Mouse (Mus musculus) Patski (cell line): ENCODE measurements around the gene Ccdc117. TPM values are rescaled to one million over a fixed set of nuclear protein-coding genes. Genes with fewer than 3 reads are reported as not detected.
"Not testable (repeated sequence)": the region's sequence is repeated elsewhere in the genome, so short reads cannot be mapped to it uniquely, and the experiment has no call there.

ENCODE experiments used
- ATAC-seq: fragments of 100-300 bp; one replicate; pipeline ENCODE4 v1.8.0; 2021
- CTCF ChIA-PET: fragments of 350-600 bp; sonication (Branson Sonifier 250); formaldehyde crosslinking; loops from one replicate; lab custom pipeline; 2022; ENCODE audit warnings: inconsistent platforms; lab: Charles Lee
- POLR2A ChIA-PET: fragments of 350-600 bp; sonication (Branson Sonifier 250); formaldehyde crosslinking; loops from one replicate; lab custom pipeline; 2022; ENCODE audit warnings: antibody characterized with exemption, inconsistent platforms; lab: Charles Lee
- DNase-seq: peaks from one replicate; pipeline ENCODE4 v3.0.0-alpha.2; 2011; ENCODE audit warnings: low read depth, low spot score
- H3K27me3 ChIP-seq: fragments of 371-371 bp; one replicate; pipeline ENCODE4 v1.5.1; 2021
- CTCF ChIP-seq: fragments of 100-300 bp; IDR thresholded peaks from one replicate; pipeline ENCODE4 v1.5.1; 2021
- in situ Hi-C: fragments of 300-500 bp; cut with MboI; formaldehyde crosslinking; loops from 3 replicates; pipeline ENCODE4 v1.11.1; 2018; ENCODE audit warnings: low pct_unique_long_range_greater_than_20kb, mixed read lengths
- polyA plus RNA-seq: library from polyadenylated mRNA; unstranded; gene quantifications from one replicate; pipeline ENCODE4 v1.2.3, GENCODE M21; 2021

The Ccdc117 gene
- polyA plus RNA-seq, 1 experiment from 2014 or later: 17.8 TPM

DNA sequence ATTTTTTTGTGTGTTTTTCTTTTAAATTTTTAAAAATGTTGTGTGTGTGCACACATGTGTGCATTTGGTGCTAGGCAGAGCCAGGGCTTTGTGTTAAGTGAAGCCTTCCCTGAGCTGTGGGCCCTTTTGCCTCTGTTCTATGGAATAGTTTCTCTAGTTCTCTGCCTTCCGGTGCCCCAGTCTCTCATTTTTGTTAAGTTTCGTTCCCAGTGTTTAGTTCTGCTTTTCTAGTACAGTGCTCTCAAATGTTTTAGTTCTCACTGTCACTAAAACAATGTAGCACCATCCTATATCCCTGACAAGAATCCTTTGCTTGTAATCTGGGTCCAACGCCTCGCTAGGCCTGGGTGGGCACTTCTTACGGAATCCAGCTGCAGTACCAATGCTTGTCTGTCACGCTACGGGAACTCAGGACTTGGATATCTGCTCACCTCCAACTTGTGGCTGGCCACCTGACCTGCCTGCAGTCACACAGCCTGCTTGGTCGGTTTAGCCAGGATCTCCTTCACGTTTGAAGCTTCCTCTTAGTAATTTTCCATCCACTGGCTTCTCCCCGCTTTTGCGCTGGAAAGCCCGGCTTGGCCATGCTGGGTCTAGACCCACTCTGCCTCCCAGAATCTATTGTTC is 29.8 kb downstream of the Ccdc117 start:
- CTCF ChIA-PET: no interaction called here
- ATAC-seq: no peak
- no peak for TF ChIP-seq CTCF
- no peak for DNase-seq
- POLR2A ChIA-PET: no interaction called here
- H3K27me3 ChIP-seq: no peaks in the 10 kb centered on the region
- in situ Hi-C loops: no loop called here

DNA sequence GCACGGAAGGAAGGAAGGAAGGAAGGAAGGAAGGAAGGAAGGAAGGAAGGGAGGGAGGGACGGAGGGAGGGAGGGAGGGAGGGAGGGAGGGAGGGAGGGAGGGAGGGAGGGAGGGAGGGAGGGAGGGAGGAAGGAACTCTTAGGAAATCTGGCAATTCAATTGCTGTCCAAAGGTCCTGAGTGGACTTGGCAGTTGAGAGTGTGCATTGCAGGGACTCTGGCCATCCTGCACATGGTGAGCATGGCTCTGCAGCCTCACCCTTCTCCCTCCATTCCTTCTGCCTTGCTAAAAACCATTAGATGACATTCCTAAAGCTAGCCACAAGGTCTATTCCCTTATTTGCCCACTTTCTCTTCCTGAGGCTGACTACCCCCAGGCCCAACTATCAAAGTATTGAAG is 31.3 kb downstream of the Ccdc117 start:
- DNase-seq, ATAC-seq, in situ Hi-C loops, POLR2A ChIA-PET, CTCF ChIA-PET, H3K27me3 ChIP-seq: not testable (repeated sequence)

DNA sequence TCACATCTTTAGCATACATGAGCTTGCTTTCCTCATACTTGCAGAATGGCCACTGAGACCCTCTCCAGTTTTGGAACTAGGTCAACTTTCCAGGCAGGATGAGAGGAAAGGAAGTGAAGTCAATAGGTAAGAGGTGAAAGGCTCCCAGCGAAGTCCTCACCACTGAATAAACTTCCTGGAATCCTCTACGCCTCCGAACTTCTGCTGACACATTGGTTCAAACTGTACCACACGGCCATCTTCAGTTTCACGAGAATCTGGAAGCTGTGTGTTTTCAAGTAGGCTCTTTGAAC is 31.9 kb downstream of the Ccdc117 start:
- TF ChIP-seq CTCF: no peak
- CTCF ChIA-PET: no interaction called here
- H3K27me3 ChIP-seq: no peaks in the 10 kb centered on the region
- POLR2A ChIA-PET: no interaction called here
- ATAC-seq (no peak), DNase-seq (no peak)
- in situ Hi-C loops: no loop called here

DNA sequence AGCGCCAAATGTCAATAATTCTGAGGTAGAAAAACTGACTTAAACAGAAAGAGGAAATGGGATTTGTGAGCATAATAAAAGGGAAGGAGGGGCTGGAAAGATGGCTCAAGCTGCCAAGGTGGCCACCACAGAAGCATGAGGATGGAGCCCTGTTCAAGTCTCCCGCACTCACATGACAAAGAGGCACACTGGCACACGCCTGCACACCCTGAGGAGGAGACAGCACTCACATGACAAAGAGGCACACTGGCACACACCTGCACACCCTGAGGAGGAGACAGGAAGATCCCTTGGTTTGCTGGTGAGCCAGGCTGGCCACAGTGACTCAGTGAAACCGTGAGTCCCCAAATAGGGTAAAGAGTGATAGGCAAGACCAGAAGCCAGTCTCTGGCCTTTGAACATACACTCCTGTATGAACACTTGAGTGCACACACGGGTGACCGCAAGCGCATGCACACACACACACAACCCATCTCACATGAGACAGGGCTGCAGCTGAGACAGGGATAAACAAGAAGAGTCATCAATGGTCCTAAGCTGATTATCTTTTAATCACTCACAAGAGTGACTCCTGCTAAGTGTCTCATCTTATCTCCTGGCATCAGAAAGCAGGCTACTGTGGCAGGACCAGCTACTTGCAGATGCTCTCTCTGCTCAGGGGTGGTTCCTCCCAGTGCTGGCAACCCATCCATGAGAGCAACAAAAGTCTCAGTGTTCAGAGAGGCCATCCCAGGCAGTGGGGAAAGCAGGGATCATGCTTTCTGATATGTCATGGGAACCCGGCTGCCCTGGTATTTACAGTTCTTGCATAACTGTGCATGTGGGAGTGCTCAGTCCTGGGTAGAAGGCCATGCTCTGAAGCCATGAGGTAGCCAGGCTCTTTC is 32.5 kb downstream of the Ccdc117 start:
- TF ChIP-seq CTCF: no peak
- in situ Hi-C loops: no loop called here
- H3K27me3 ChIP-seq: no peaks in the 10 kb centered on the region
- ATAC-seq: no peak
- POLR2A ChIA-PET: no interaction called here
- DNase-seq: no peak
- CTCF ChIA-PET: no interaction called here

DNA sequence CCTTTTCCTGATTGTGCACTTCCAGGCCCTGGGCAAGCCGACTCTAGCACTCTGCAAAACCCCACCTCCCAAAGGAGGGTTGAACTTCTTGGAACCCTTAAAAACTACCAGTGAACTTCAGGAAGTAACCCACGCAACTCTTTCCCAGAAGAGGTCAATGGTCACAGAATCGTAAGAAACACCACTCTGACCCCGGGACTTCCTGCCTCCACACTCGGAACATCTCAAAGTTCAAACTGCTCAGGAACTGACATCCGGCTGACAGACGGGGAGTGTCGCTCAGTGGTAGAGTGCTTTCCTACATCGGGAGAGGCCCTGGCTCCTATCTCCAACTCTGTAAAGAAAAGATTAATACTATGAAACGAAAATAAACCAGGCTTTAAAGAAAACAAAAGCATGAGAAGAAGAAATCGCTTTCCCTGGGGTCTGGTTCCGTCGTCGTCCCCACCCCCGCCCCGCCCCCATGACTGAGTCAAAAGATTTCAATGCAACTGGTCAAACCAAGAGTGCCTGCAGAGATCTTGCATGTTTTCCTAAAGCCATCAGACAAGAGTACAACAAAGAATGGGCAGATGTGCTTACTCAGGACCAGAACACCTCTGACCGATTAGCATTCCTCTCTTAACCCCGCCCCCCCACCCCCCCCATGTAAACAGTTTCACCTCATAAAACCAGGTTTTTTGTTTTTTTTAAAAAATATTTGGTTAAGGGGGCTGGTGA is 36.0 kb downstream of the Ccdc117 start:
- DNase-seq (no peak), ATAC-seq (no peak)
- POLR2A ChIA-PET: no interaction called here
- no peak for TF ChIP-seq CTCF
- CTCF ChIA-PET: no interaction called here
- in situ Hi-C loops: no loop called here
- no peaks in the 10 kb centered on the region for H3K27me3 ChIP-seq

DNA sequence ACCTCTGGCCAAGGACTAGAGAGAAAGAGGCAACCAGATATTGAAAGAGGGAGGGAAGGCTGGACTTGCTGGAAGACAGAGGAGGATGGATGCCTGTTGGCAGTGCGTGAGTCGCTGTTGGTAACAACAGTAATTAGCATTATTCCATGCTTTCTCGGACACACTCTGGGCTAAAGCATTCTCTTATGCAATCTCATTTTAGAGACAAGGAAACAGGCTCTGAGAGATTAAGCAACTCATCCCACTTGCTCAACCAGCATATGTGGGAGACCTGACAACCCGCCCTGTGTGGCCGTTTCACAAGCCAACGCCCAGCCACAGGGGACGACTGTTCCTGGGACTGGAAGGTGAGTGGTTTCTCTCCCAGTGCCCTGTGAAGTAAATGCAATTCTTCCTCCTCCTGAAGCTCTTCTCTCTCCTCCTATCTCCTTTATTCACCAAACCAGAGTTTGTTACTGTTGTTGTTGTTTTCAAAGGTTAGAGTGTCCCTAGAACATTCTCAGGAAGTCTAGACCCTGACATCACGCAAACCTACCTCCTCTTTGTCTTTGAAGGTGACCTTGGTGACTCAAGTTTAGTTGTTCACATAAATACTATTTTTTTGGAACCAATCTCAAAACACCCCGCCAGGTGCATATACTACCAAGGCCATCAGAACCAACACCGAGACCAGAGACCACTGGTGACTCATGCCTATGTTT is 39.5 kb downstream of the Ccdc117 start:
- no peak for TF ChIP-seq CTCF
- ATAC-seq (peak; percentile 85), DNase-seq (no peak)
- in situ Hi-C loops: no loop called here
- CTCF ChIA-PET: no interaction called here
- POLR2A ChIA-PET: no interaction called here
- no peaks in the 10 kb centered on the region for H3K27me3 ChIP-seq

DNA sequence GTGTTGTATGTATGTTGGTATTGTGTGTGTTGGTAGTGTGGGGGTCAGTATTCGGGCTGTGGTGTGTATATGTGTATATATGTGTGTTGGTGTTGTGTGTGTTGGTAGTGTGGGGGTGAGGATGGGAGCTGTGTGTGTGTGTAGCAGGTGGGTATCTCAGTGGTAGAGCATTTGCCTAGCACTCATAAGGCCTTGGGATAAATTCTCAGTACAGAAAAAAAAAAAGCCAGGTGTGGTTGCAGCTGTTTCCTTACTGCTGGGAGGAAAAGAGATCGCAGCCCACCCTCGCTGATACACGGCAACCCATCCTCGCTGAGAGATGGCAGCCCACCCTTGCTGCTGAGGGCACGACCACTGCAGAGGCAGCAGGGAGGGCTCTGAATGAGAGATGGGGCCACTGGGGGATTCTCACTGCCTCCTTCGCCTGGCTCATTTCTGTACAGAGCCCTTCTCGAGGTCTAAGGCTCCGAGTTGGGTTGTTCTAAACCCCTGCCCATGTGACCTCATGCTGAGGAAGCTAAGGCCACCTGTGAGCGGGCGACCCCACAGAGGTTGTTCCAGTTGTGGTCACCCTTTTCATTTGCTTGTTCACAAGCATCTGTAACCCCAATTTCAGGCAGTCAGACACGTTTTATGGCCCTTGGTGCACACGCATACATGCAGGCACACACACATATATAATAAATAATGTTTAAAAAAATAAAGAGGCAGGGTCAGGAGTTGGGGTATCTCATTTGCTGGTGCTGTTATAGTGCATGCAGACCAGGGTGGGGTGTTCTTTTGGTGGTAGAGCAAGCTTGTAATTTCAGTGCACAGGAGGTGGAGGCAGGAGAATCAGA is 40.9 kb downstream of the Ccdc117 start:
- ChIA-PET POLR2A (interaction anchor here (0.9 kb wide), 1 partner anchor 19 kb away, joined by 5 read pairs; the partner anchor contains the start of gene Xbp1), CTCF (interaction anchor here (1.0 to 1.4 kb wide), 3 partner anchors 10 to 18 kb away, joined by 3 to 5 read pairs (median 3); no protein-coding TSS in a partner anchor)
- H3K27me3 ChIP-seq: no peaks in the 10 kb centered on the region
- ATAC-seq (no peak), DNase-seq (no peak)
- TF ChIP-seq CTCF: no peak
- in situ Hi-C loops: no loop called here

DNA sequence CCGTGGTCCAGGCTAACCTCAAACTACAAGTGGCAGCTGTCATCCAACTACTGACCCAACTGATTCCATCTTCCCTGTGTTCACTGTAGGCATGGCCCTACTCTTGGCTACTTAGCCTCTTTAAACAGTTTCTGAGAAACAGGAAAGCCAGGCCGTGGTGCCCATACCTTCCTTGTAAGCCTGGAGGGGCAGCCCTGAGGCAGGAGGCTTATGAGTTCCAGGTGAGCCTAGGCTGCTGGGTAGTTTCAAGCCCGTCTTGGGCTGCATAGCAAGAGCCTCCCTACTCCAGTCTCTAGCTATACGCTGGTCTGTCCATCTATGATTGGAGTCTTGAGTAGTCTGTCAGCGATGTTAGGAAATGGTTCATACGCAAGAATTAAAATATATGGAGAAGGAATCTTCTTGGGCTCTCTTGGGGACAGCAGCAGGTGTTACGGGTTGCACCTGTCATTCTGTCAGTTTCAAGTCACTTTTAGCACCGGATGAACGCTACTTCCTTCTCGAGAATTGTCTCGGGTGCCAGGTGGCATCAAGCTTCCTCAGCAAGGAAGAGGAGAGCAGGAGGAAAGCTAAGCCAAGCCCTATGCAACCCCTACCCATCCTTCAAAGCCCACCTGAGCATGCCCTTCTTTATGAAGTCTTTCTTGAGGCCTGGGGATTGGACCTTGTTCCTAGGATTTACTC is 41.9 kb downstream of the Ccdc117 start:
- POLR2A ChIA-PET: no interaction called here
- ATAC-seq: no peak

More for the DNA sequence above, 41.9 kb downstream of the Ccdc117 start:
- in situ Hi-C loops: loop anchor here (25.0 kb wide), 1 partner anchor 412 kb away; no protein-coding TSS in a partner anchor
- no peak for TF ChIP-seq CTCF
- DNase-seq: no peak
- CTCF ChIA-PET: interaction anchor here (1.4 kb wide), 1 partner anchor 19 kb away, joined by 3 read pairs; no protein-coding TSS in a partner anchor
- no peaks in the 10 kb centered on the region for H3K27me3 ChIP-seq
